Mouse (Mus musculus) heart, embryonic 10.5 days (tissue): ENCODE results near the gene Zfp2. TPM values are rescaled to one million over a fixed set of nuclear protein-coding genes. Genes with fewer than 3 reads are reported as not detected.

Experiments
- DNase-seq: peaks from one replicate; pipeline ENCODE4 v3.0.0-alpha.2; 2017; ENCODE audit warnings: low spot score
- H3K27ac ChIP-seq: fragments of 300-500 bp; sonication (generic); 2 replicates; pipeline ENCODE4 v1.5.1; 2016; ENCODE audit warnings: mild to moderate bottlenecking
- H3K27me3 ChIP-seq: fragments of 300-500 bp; sonication (generic); 2 replicates; pipeline ENCODE4 v1.6.1; 2016; ENCODE audit warnings: mild to moderate bottlenecking; ENCODE audit not compliant: poor library complexity, insufficient read depth, severe bottlenecking
- H3K36me3 ChIP-seq: fragments of 300-500 bp; sonication (generic); 2 replicates; pipeline ENCODE4 v1.6.1; 2016; ENCODE audit warnings: mild to moderate bottlenecking, moderate library complexity
- H3K4me1 ChIP-seq: fragments of 300-500 bp; sonication (generic); 2 replicates; pipeline ENCODE4 v1.6.1; 2016; ENCODE audit warnings: mild to moderate bottlenecking
- H3K4me3 ChIP-seq: fragments of 300-500 bp; sonication (generic); 2 replicates; pipeline ENCODE4 v1.5.1; 2016; ENCODE audit warnings: mild to moderate bottlenecking, moderate library complexity
- H3K9me3 ChIP-seq: fragments of 300-500 bp; sonication (generic); 2 replicates; pipeline ENCODE4 v1.6.1; 2016; ENCODE audit warnings: mild to moderate bottlenecking, moderate library complexity
- WGBS: fragments of 180-500 bp; shearing (Covaris S2); methylation state at CpG from one replicate; pipeline ENCODE4 v1.1.7; 2016; 5-methylcytosine and 5-hydroxymethylcytosine counted together
- polyA plus RNA-seq: library from polyadenylated mRNA; unstranded; fragments of >200 nt; fragmentation: Nextera tagmentation; extraction: Ambion mirVana; gene quantifications from 2 replicates; pipeline ENCODE4 v1.2.1, GENCODE M21; 2016

Zfp2 gene
- polyA plus RNA-seq, 1 experiment from 2014 or later = 11.1 TPM

DNA sequence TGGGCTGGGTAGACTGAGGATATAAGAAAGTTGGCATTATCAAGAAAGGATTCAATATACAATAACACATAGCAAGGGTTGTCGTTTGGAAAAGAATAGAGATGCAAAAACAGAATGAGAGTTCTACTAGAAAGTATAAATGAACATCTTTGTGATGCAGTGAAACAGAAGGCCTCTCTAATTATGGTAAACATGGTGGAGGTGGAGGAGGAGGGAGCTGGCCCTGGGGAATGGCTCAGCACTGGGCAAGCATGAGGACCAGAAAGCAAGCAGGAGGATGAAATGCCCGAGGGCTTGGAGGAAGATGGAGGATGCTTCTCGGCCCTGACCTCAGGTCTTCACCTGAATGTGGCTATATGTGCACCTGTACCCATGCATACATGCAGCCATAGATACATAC is 1.5 kb downstream of the Zfp2 start:
- Histone ChIP-seq H3K36me3 (peaks cover 33% of the 10 kb centered on the region), H3K4me3 (no peak overlapping the region), H3K4me1 (no peaks in the 10 kb centered on the region), H3K9me3 (peaks cover 5% of the 10 kb centered on the region; the same call in 1 of the 2 replicates), H3K27ac (no peak overlapping the region), H3K27me3 (no peaks in the 10 kb centered on the region)
- no peak for DNase-seq
- WGBS = 84% methylated on average over 3 of the region's 3 CpGs

DNA sequence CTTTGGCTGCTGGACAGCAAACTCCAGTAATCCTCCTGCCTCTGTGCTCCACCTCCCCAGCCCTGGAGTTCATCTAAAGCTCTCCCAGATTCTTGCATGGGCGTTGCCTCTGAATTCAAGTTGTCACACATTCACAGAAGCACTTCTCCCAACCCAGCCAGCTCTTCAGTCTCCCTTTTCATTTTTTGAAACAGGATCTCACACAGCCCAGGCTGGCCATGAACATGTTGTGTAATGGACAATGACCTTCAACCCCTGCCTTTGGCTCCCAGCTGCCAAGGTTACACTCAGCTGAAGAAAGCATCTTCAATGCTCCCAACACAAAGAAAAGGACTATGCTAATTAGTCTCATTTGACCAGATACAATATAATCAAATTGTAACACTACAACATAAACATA is 2.7 kb downstream of the Zfp2 start:
- no peak overlapping the region for H3K4me3 ChIP-seq
- H3K27ac ChIP-seq = no peak overlapping the region
- no peak for DNase-seq
- no peaks in the 10 kb centered on the region for H3K4me1 ChIP-seq
- 68% methylated on average over 1 of the region's 1 CpGs for WGBS
- H3K36me3 ChIP-seq = peaks cover 43% of the 10 kb centered on the region
- peaks cover 5% of the 10 kb centered on the region; the same call in 1 of the 2 replicates for H3K9me3 ChIP-seq
- H3K27me3 ChIP-seq = no peaks in the 10 kb centered on the region

DNA sequence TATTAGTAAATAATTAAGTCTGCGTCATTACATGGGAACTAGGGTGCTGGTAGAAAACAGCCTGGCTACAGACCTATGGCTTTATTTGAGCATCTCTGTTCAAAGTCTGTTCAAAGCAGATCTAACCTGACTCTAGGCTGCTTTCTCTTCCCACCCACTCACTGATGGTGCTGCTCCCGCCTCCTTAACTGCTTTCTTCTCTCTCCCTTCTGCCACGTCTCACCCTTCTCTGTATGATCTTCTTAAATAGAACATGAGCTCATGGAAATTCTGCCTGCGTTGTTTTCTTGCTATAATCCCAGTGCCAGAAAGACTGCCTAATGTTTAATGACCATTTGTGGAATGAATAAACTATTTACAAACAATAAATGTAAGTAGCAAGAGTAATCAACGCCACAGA is 7.8 kb downstream of the Zfp2 start:
- DNase-seq = no peak
- H3K36me3 ChIP-seq = peaks cover 91% of the 10 kb centered on the region
- H3K4me3 ChIP-seq = no peak overlapping the region
- H3K27me3 ChIP-seq = no peaks in the 10 kb centered on the region
- H3K9me3 ChIP-seq = peaks cover 18% of the 10 kb centered on the region
- no peaks in the 10 kb centered on the region for H3K4me1 ChIP-seq
- H3K27ac ChIP-seq = no peak overlapping the region
- WGBS = 83% methylated on average over 5 of the region's 5 CpGs

DNA sequence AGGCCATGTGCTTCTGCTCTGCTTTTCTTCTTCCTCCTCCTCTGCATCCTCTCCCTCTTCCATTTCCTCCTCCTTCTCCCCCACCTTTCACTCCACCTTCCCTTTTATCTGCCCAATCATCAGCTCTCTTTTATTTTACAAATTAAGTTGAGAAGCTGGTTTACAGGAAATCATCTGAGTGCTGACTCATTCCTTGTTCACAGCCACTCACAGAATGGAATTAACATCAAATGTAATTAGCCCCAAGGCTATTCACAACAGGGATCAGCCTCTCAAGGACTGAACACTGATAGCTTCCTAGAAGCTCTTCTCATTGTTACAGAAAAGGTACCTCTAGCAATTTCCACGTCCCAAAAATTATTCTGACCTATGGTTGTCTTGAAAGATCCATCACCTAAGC is 18.6 kb downstream of the Zfp2 start:
- Histone ChIP-seq H3K27ac (no peak overlapping the region), H3K36me3 (peaks cover 42% of the 10 kb centered on the region), H3K27me3 (no peaks in the 10 kb centered on the region), H3K9me3 (peaks cover 57% of the 10 kb centered on the region), H3K4me1 (no peaks in the 10 kb centered on the region), H3K4me3 (no peak overlapping the region)
- WGBS = 71% methylated on average over 1 of the region's 1 CpGs
- no peak for DNase-seq

DNA sequence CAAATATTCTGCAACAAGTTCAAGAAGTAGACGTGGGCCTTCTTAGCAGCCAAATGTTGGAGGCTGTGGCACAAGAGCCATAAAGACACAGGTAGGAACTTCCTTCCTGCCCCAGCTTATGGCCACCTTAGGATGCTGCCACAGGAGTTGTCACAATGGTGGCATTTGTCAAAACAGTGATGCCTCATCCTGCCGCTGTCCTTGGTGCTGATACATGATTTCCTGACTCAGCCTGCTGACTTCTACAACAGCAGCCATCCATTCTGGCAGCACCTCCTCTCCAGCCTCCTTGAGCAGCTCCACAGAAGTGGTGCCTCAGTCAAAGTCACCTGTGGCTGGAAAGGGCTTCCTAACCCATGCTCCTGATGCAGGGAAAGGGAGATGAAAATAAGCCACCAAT is 23.5 kb downstream of the Zfp2 start:
- DNase-seq = no peak
- H3K36me3 ChIP-seq = no peaks in the 10 kb centered on the region
- 43% methylated on average over 2 of the region's 2 CpGs for WGBS

DNA sequence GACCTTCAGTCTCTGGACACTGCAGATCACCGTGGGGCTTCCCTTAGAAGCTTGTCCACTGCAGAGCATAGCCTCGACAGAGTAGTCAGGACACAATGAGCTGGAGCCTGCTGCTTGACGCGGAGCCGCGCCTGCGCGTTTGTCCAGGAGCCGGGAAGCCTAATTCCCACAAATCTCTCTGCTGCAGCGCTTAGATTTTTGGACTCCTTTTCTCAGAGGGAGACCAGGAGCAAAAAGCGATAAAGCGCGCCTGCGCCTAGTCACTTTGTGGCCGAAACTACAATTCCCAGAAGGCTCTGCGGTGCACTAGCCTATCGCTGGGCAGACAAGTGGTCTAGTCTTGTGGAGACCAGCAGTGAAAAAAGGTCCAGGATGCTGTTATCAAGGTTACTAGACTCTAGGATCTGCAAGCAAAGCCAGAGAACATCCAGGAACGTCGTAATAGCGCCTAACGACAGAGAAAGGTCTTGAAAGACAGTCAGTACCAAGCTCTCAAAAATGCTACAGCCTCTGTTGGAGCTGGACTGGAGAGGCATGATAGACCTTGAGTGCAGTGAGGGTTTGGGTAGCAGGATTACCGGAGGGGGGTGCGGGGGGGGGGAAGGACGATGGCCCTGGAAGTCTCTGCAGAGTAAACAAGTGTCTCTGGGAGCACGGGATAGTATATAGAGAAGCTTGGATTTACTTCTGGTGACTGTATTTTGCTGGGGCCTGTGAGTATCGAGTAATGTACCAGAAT is 28.4 kb downstream of the Zfp2 start, which contains the start of gene Zfp454:
TSS of gene Zfp454 (minus strand) at position 262 of the 739 bp plus-strand sequence.
- no peaks in the 10 kb centered on the region for H3K27me3 ChIP-seq
- H3K36me3 ChIP-seq = peaks cover 13% of the 10 kb centered on the region
- DNase-seq = peak; percentile 95
- WGBS = 6% methylated on average over 26 of the region's 26 CpGs
- H3K27ac ChIP-seq = peak within 1 kb of the TSS; percentile 85
- peaks cover 14% of the 10 kb centered on the region for H3K4me1 ChIP-seq
- H3K9me3 ChIP-seq = peaks cover under 1% of the 10 kb centered on the region; the same call in 1 of the 2 replicates
- peak within 1 kb of the TSS; percentile 64 for H3K4me3 ChIP-seq

More for the DNA sequence above, 23.5 kb downstream of the Zfp2 start:
- H3K4me1 ChIP-seq = 0 out of 2 replicates have a peak, but pooled peaks cover 4% of the 10 kb centered on the region
- no peak overlapping the region for H3K4me3 ChIP-seq
- no peak overlapping the region for H3K27ac ChIP-seq
- no peaks in the 10 kb centered on the region for H3K27me3 ChIP-seq
- H3K9me3 ChIP-seq = peaks cover 14% of the 10 kb centered on the region

DNA sequence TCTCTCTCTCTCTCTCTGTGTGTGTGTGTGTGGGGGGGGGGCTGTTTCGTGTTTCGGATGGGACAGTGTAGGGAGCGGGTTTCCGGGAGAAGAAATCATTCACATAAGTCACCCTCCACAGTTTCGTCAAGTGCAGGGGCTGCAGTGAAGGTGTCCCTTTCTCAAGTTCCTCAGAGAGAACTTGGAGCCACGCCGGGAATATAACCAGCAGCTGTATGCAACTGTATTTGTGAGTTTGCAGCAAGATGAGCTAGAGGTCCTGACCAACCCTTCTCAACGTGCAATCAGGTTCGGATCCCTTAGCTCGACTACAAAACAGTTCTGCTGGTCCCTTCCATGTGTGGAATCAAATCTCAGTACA is 29.1 kb downstream of the Zfp2 start:
- Histone ChIP-seq H3K36me3 (peaks cover 13% of the 10 kb centered on the region), H3K27me3 (no peaks in the 10 kb centered on the region), H3K27ac (peak overlapping the region; percentile 85), H3K4me3 (peak overlapping the region; percentile 64), H3K4me1 (peaks cover 14% of the 10 kb centered on the region), H3K9me3 (no peaks in the 10 kb centered on the region)
- DNase-seq = no peak
- WGBS = 37% methylated on average over 10 of the region's 10 CpGs

- WGBS = 55% methylated on average over 8 of the region's 8 CpGs
- Histone ChIP-seq H3K27ac (peak overlapping the region; percentile 85; the same call in 1 of the 2 replicates), H3K4me1 (peaks cover 14% of the 10 kb centered on the region), H3K36me3 (peaks cover 13% of the 10 kb centered on the region), H3K9me3 (no peaks in the 10 kb centered on the region), H3K27me3 (no peaks in the 10 kb centered on the region), H3K4me3 (peak overlapping the region; percentile 64)
- no peak for DNase-seq
These were observed 29.6 kb downstream of the Zfp2 start for GRCm38 (mm10) chr11:50886231-50886932.

GRCm38 (mm10) chr11:50883756-50884155 is 32.2 kb downstream of the Zfp2 start:
- Histone ChIP-seq H3K4me1 (peaks cover 14% of the 10 kb centered on the region), H3K27me3 (no peaks in the 10 kb centered on the region), H3K36me3 (peaks cover 34% of the 10 kb centered on the region), H3K9me3 (no peaks in the 10 kb centered on the region), H3K4me3 (no peak overlapping the region), H3K27ac (no peak overlapping the region)
- 68% methylated on average over 3 of the region's 3 CpGs for WGBS
- DNase-seq = no peak

DNA sequence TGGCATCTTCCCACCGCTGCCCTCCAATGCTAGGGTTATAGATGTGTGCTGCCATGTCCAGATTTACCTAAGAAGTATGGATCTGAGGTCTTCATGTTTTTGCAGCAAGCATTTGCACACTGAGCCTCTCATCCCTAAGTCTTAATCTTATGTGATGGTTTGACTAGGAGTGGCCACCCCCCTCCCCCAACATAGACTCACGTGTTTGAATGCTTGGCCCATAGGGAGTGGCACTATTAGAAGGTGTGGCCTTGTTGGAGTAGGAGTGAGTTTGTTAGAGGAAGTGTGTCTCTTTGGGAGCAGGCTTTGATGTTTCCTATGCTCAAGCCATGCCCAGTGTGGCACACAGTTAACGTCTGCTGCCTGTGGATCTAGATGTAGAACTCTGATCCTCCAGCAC is 37.3 kb downstream of the Zfp2 start:
- H3K27ac ChIP-seq = no peak overlapping the region
- 83% methylated on average over 3 of the region's 3 CpGs for WGBS
- H3K27me3 ChIP-seq = no peaks in the 10 kb centered on the region
- DNase-seq = no peak
- no peaks in the 10 kb centered on the region for H3K4me1 ChIP-seq
- H3K4me3 ChIP-seq = no peak overlapping the region
- H3K36me3 ChIP-seq = peaks cover 79% of the 10 kb centered on the region
- H3K9me3 ChIP-seq = peaks cover 13% of the 10 kb centered on the region

DNA sequence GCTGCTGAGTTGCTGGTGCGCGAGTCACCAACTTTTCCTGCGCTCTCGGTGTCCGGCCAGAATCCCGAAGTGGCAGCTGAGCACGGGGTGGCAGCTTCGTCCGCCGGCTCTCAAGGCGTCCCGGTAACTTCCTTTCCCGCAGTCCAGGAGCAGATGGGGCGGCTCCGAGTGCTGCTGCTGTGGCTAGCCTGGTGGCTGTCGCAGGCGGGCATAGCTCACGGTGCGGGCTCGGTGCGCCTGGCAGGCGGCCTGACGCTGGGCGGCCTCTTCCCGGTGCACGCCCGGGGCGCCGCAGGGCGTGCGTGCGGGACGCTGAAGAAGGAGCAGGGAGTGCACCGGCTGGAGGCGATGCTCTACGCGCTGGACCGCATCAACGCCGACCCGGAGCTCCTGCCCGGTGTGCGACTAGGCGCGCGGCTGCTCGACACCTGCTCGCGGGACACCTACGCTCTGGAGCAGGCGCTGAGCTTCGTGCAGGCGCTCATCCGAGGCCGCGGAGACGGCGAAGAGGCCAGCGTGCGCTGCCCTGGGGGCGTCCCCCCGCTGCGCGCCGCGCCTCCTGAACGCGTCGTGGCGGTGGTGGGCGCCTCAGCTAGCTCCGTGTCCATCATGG is 64.9 kb downstream of the Zfp2 start:
- no peak for DNase-seq
- H3K4me1 ChIP-seq = peaks cover 22% of the 10 kb centered on the region
- H3K4me3 ChIP-seq = peak overlapping the region; percentile 65
- WGBS = under 1% methylated on average over 72 of the region's 72 CpGs
- H3K27me3 ChIP-seq = peaks cover 63% of the 10 kb centered on the region
- H3K36me3 ChIP-seq = no peaks in the 10 kb centered on the region
- H3K27ac ChIP-seq = no peak overlapping the region
- 0 out of 2 replicates have a peak, but pooled peaks cover 7% of the 10 kb centered on the region for H3K9me3 ChIP-seq

DNA sequence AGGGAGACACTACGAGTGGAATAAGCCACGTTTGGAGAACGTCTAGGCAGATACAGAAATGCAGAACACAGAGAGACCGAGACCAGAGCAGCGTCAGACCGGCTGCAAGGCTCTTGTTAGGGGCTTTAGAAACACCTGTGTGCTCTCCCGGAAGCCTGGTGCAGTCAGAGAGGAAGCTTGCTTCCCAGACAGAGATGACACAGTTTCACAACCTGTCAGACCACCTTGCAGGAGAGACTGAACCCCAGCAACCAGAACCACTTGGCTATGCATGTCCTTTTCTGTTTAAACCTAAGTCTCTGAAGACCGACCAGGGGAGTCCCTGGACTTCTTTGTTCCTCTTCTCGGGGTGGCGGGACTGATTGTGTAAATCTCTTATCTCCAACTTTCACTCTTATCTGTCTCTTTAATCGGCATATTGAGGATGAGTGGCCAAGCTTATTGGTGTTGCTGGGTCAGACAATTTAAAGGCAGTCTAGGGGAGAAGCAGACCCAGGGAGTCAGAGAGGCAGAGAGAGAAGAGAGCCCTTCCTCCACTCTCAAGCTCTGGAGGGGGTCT is 65.7 kb downstream of the Zfp2 start, which contains the start of gene Grm6:
TSS of gene Grm6 (plus strand) at position 509 of the 559 bp plus-strand sequence.
- WGBS = 2% methylated on average over 11 of the region's 11 CpGs
- H3K4me3 ChIP-seq = peak within 1 kb of the TSS; percentile 65
- peaks cover 70% of the 10 kb centered on the region for H3K27me3 ChIP-seq
- no peak within 1 kb of the TSS for H3K27ac ChIP-seq
- H3K4me1 ChIP-seq = peaks cover 22% of the 10 kb centered on the region
- DNase-seq = no peak
- 0 out of 2 replicates have a peak, but pooled peaks cover 7% of the 10 kb centered on the region for H3K9me3 ChIP-seq
- H3K36me3 ChIP-seq = no peaks in the 10 kb centered on the region
